Mouse (Mus musculus) thymus, adult 18-20 months (tissue): Measurements from ENCODE around the gene Tmem50a.
"Not testable (repeated sequence)": the region's sequence is repeated elsewhere in the genome, so short reads cannot be mapped to it uniquely, and the experiment has no call there.

Experiments used
- DNase-seq, 2 experiments: peaks; one replicate each; pipeline ENCODE4 v3.0.0; 2022; ENCODE audit warnings: mixed read lengths in 2 of 2

Gene Tmem50a

GRCm38 (mm10) chr4:134922925-134923244 is 8.1 kb upstream of the Tmem50a start:
- peak; percentile 64 to 77 for DNase-seq

- peak in 1 of 2 experiments; percentile 38 for DNase-seq
Observed at GRCm38 (mm10) chr4:134922111-134922924, 7.5 kb upstream of the Tmem50a start.

GRCm38 (mm10) chr4:134921703-134922102 is 6.9 kb upstream of the Tmem50a start:
- no peak for DNase-seq

GRCm38 (mm10) chr4:134920631-134921030 is 5.8 kb upstream of the Tmem50a start:
- DNase-seq: no peak

GRCm38 (mm10) chr4:134919733-134920540 is 5.1 kb upstream of the Tmem50a start:
- DNase-seq: peak in 1 of 2 experiments; percentile 41

GRCm38 (mm10) chr4:134918381-134918780 is 3.6 kb upstream of the Tmem50a start:
- DNase-seq: peak; percentile 64 to 86

GRCm38 (mm10) chr4:134917194-134917593 is 2.4 kb upstream of the Tmem50a start:
- DNase-seq: no peak

GRCm38 (mm10) chr4:134915223-134916050 is 613 bp upstream of the Tmem50a start:
- no peak for DNase-seq

- DNase-seq: no peak
Observed at GRCm38 (mm10) chr4:134914122-134914863, 531 bp downstream of the Tmem50a start.

- DNase-seq: peak; percentile 42 to 57
Observed at GRCm38 (mm10) chr4:134913413-134913812, 1.4 kb downstream of the Tmem50a start.

- DNase-seq: not testable (repeated sequence)
Observed at GRCm38 (mm10) chr4:134911406-134911805, 3.4 kb downstream of the Tmem50a start.

GRCm38 (mm10) chr4:134903046-134903445 is 11.8 kb downstream of the Tmem50a start:
- DNase-seq: no peak

GRCm38 (mm10) chr4:134901126-134901525 is 13.7 kb downstream of the Tmem50a start:
- DNase-seq: no peak

- no peak for DNase-seq
Observed at GRCm38 (mm10) chr4:134897256-134897655, 17.6 kb downstream of the Tmem50a start.

- DNase-seq: peak in 1 of 2 experiments; percentile 35
Observed at GRCm38 (mm10) chr4:134892096-134892495, 22.7 kb downstream of the Tmem50a start.

GRCm38 (mm10) chr4:134884364-134884763 is 30.5 kb downstream of the Tmem50a start:
- no peak for DNase-seq

GRCm38 (mm10) chr4:134883808-134884207 is 31.0 kb downstream of the Tmem50a start:
- no peak for DNase-seq

- DNase-seq: peak in 1 of 2 experiments; percentile 10
Observed at GRCm38 (mm10) chr4:134883266-134883665, 31.6 kb downstream of the Tmem50a start.

- no peak for DNase-seq
Observed at GRCm38 (mm10) chr4:134880041-134880440, 34.8 kb downstream of the Tmem50a start.

GRCm38 (mm10) chr4:134879410-134879981 is 35.3 kb downstream of the Tmem50a start:
- DNase-seq: peak; percentile 25 to 29

- DNase-seq: no peak
Observed at GRCm38 (mm10) chr4:134876171-134876570, 38.7 kb downstream of the Tmem50a start.

GRCm38 (mm10) chr4:134871950-134872349 is 42.9 kb downstream of the Tmem50a start:
- no peak for DNase-seq
